Mouse (Mus musculus): ENCODE measurements at regions not wholly inside any gene's neighbourhood (a gene's known extent, or its start where the extent isn't known, plus 50 kb on each side); places are given as distances from the start of the nearest gene placed in this dataset.
"Not testable (repeated sequence)": the region's sequence is repeated elsewhere in the genome, so short reads cannot be mapped to it uniquely, and the experiment has no call there.

DNA sequence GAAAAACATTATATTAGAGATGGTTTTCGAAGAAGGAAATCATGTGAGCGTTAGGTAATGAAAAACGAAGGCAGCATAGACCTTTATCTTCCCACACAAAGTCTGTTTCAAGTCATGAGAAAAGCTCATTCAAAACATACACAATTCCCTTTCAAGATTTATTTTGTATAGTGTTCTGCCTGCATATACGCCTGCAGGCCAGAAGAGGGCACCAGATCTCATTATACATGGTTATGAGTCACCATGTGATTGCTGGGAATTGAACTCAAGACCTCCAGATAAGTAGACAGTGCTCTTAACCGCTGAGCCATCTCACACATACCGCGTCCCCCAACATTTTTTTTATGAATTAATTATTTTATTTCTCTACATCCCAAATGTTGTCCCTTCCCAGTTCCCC, 578.3 kb upstream of the Ccdc54 start:
- DNase-seq, result no peak

DNA sequence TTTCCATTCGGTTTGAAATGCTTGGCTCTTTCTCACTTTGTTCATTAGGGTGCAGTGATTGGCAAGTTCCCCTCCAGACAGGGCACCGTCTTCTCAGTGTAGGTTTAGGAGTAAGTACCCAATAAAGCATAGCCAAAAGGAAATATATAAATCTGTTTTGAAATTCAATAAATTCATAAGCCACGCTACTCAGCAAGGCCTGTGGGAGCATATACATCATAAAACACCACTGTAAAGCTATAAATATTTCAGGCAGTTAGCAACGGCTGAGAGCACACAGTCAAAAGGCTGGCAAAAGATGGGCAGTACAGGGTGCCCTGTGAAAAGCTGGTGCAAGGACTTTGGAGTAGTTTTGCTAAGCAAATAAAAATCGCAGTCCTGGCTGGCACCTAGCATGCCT, 569.8 kb upstream of the Ccdc54 start:
- no peak for DNase-seq

GRCm38 (mm10) chr16:51138575-51138974, 547.6 kb upstream of the Ccdc54 start:
- no peak for DNase-seq

DNA sequence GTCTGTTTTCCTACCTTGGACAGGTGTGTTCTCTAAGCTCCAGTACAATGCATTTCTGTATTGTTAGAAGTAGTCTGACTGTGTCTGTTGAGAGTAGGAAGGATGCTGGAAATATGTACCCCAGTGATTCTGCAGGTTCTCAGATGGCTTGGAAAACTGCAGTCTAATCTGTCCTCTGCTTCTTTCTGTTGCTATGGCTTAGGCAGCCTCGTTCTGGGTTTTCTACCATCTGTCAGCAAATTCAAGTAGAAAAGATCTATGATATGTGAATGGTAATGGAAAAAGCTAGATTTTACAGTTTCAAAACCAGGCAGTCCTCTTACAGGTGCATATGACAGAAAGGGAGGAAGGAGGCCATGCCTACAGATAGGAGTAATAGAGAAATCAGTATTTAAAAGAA, 528.9 kb upstream of the Ccdc54 start:
- DNase-seq, result no peak

DNA sequence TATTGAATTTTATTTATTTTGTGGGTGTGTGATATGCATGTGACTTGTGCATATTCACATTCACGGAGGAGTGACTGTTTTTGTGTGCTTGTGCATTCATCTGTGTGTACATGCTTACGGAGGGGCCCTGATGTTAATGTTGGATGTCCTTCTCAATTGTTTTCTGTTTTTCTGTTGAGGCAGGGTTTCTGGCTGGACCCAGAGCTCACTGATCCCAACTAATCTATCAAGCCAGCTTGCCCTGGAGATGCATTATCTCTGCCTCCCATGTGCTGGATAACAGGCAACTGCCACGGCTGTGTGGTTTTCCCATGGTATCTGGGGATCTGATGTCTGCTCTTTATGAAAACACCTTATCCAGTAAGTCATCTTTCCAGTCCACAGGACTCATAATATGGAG, 527.4 kb upstream of the Ccdc54 start:
- no peak for DNase-seq

- no peak for DNase-seq
Observed at GRCm38 (mm10) chr16:51117836-51118235, 526.9 kb upstream of the Ccdc54 start.

DNA sequence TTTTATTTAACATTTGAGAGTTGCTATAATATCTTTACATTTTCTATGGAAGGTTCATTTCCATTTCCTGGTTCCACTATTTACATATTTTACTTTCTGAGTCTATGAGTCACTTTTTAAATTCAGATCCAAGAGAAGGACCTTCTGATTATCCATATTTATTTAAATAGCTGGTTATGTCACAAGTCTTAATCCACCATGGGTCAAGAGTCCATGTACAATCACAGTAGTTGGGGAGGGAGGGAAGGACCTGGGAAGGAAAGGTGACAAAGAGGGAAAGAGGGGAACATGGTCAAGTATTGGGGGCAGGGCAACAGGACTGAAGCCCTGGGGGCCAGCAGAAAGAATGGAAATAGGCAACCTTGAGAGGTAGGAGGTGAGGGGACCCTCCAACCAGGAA, 518.9 kb upstream of the Ccdc54 start:
- no peak for DNase-seq

DNA sequence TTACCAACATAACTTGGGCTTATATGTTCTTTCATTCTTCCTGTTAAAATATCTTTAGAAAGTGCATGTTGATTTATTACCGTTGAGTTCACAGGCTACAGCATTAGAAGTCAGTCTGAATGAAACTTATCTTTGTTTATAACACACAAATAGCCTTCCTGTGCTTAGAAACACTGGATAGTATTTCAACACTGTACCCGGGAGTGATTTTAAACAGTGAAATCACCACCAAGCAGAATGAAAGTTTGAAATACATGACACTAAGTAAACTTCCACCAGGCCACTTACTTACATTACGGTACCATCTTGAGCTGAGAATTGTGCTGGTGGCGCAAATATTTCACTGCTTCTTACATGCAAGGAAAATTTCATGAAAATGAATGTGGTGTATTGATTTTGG, 516.5 kb upstream of the Ccdc54 start:
- DNase-seq, result no peak

- DNase-seq, result no peak
Observed at GRCm38 (mm10) chr16:51086556-51086955, 495.6 kb upstream of the Ccdc54 start.

DNA sequence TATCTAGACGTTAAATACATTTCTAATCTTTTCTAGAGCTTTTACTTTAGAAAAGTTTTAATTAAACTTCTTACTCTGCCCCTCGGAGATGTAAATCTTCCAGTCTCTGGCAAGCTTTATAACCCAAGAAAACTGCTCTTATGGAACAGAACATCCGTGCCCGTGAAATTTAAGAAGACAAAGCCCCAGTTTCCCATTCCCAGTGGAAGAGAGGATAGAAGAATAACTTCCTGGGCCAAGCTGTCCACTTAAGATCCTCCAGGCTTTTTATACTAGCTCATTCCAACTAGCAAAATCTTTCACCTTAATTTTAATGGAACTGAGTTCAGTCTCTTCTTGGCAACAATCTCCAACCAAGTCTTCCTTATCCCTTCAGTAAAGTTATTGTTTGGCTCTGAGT, 489.2 kb upstream of the Ccdc54 start:
- no peak for DNase-seq

GRCm38 (mm10) chr16:51048650-51049049, 457.7 kb upstream of the Ccdc54 start:
- peak; percentile 8 for DNase-seq

GRCm38 (mm10) chr16:51048169-51048568, 457.2 kb upstream of the Ccdc54 start:
- no peak for DNase-seq

DNA sequence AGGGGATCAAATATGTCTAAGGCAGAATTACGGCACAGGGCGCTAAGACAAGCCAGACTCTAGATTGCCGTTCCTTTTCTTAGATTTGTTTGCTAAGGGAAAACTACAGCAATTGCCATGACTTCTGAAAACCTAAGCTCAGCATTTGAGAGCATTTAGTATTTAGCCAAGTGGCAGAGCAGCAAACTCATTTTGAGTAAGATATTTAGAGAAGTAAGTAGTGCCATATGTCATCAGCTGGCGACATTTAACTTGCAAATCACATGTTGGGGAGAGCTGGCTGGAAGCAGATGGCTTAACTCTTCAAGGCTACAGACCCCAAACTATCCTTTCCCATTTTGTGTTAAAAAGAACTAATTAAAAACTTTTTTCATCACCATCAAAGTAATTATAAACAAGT, 450.4 kb upstream of the Ccdc54 start:
- no peak for DNase-seq

GRCm38 (mm10) chr16:51002876-51003275, 411.9 kb upstream of the Ccdc54 start:
- no peak for DNase-seq

GRCm38 (mm10) chr16:50964395-50964794, 373.4 kb upstream of the Ccdc54 start:
- no peak for DNase-seq

DNA sequence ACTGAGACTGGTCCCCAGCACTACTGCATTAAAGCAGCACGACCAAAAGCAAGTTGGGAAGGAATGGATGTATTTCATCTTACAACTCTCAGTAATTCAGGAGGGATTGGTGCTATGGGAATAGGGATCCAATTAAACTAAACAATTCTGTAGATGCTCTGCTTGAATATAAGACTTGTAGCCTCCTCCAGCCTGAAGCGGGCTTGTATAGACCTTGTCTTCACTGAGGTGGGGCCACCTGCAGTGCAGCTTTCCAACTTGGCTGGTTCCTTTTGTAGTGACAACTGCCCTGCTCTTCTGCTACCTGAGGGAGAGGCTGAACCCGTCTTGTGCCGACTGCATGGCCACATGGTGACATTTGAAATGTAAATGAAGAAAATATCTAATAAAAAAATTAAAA, 353.1 kb upstream of the Ccdc54 start:
- DNase-seq, result no peak

GRCm38 (mm10) chr16:50943581-50943980, 352.6 kb upstream of the Ccdc54 start:
- DNase-seq, result not testable (repeated sequence)

- no peak for DNase-seq
Observed at GRCm38 (mm10) chr16:50942291-50942690, 351.3 kb upstream of the Ccdc54 start.

DNA sequence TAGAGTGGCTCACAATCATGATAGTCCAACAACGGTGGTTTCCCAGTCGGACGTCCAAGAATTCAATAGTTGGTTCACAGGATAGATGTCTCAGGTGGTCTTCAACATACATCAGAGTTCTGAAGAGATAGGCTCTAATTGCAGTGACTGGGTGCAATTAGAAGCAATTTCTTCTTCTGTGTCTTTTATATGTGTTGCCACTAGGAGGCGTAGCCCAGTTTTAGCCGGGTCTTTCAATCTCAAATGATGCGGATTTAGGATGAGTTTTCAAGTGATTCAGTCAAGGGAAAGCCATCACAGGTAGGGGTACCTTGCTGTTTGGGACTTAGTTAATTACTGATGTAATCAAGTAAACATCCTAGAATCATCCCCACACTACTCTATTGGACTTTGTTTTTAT, 348.4 kb upstream of the Ccdc54 start:
- no peak for DNase-seq

DNA sequence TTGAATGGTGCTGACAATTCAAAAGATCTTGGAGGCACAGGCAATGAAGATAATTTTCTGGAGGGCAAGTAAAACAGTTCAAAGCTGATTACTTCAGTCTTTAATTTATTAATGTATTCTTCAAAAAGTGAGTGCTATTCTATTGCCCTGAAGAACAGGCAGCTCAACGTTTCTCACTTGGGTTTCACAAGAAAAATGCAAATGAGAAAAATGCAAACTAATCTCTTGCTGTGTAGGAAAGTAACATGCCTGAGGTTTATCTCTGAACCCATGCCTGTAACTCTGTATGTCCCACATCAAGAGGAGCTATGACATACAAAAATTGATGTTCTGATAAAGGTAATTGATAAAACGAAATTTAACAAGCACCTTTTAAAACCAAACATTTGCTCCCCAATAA, 316.8 kb upstream of the Ccdc54 start:
- DNase-seq, result no peak

- DNase-seq, result no peak
Observed at GRCm38 (mm10) chr16:50899151-50899550, 308.2 kb upstream of the Ccdc54 start.

DNA sequence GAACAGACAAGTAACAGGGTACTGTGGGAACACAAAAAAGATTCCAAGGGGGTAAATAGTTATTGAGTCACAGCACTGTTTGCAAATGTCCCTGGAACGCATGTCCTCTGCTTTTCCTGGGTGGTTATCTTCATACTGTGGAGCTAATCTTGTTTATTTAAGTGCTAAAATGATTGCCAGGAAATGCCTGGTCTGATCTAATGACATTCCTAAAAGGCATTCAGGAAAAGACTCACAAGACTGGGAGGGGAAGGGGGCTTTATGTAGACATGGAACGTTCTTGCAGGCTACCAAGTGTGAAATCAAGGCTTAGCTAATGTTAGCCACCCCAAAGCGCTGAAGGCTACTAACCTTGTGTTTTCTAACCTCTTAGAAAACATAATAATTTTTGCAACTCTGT, 287.0 kb upstream of the Ccdc54 start:
- no peak for DNase-seq

DNA sequence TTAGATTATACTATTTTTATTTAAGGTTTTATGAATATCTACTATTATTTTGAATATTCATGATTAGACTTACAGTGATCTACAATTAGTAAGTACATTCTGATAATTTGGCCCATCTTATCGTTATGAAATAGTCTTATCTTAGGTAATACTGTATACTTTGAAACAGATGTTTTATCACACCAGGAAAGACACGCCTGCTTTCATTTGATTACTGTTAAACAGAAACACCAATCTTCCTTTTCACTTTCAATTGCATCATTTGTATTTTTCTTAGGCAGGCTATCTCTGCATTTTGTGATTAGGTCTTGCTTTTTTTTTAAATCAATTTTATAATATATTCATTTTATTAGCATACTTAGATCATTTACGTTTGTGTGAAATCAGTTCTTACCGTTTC, 280.4 kb upstream of the Ccdc54 start:
- no peak for DNase-seq

DNA sequence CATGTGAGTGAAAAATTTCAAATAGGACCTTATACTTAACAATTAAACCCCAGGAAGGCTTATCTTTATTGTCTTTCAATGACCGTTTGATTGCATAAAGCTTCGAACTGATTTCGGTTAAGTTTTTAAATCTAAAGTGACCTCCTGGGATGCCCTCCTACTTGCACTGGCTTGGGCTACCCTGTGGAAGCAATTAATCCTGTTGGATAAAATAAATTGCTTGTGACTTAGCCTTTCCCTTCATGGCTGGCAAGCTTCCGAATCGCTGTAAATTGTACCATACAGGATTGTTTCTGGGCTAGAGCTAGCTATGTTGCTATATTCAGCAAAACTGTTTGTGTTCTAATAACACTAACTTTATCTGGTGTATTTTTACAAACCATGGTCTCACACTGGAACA, 272.6 kb upstream of the Ccdc54 start:
- DNase-seq, result no peak

- no peak for DNase-seq
Observed at GRCm38 (mm10) chr16:50859513-50859912, 268.6 kb upstream of the Ccdc54 start.

DNA sequence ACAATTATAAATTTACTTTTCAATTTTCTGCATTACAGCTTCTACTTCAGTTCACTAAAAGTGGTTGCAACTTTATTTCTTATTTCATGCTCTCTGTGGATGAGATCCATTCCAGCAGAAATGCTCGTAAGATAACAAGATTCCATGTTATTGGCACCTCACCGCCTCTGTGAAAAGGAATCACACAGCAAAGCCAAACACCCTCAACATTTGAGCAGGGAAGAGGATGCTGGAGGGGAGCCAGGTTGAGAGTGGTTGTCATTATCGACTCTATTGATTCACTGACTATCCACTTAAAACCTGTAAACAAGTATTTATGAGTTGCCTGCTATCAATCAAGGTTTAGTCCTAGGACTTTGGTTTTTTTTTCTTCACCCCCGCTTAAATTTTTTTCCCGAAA, 261.1 kb upstream of the Ccdc54 start:
- no peak for DNase-seq
